Mouse (Mus musculus) lung, postnatal 0 days (tissue): Measurements from ENCODE around the gene Slamf1.

Experiments used
- CTCF ChIP-seq: IDR thresholded peaks from 2 replicates; pipeline ENCODE4 v1.5.1; 2016; ENCODE audit warnings: antibody characterized with exemption, mild to moderate bottlenecking
- EP300 ChIP-seq: IDR thresholded peaks from 2 replicates; pipeline ENCODE4 v1.6.1; 2016; ENCODE audit warnings: antibody characterized with exemption, mild to moderate bottlenecking, control low read depth

DNA sequence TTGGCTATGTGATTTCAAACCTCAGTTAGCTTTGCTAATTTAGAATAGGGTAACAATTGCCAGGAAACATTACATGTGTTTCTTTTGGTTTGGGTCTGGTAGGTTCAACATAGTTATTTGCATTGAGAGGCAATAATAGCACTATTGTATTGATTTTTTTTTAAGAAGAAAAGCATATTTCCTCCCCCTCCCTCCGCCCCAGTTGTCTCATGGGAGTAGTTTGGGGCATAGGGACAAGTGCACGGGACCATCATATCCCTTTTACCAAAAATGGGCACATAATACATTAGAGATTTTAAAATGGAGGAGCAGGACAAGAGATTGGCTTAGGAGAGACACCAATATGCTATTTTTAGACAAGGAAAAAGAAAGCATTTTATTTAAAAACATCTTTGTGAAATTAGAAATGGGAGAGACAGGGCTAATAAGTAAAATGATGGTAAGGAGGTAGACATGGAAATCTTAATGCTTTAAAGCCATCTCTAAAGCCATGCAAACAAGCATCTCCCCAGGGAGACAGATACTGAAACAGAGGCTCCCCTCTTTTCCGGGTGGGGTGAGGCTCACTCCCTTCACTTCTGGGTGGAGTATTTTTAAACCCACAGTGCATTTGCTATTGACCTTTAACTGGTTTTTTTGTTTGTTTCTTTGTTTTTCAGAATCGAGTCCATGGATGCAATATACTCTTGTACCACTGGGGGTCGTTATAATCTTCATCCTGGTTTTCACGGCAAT lies 20.5 kb downstream of the Slamf1 start:
- TF ChIP-seq CTCF (no peak), EP300 (no peak)
